Mouse (Mus musculus): ENCODE data around the gene Gm42372.

Gene Gm42372

GRCm38 (mm10) chr7:16982859-16983568 lies at the start of gene Gm42372:
Gm42372 (plus strand) TSS chr7:16983086.
- peak; percentile 90 for DNase-seq (ENCODE audit: low spot score)

- DNase-seq (ENCODE audit: low spot score), result no peak
These were observed 45.6 kb upstream of the Gm42372 start for GRCm38 (mm10) chr7:16937312-16937711.

GRCm38 (mm10) chr7:16938117-16938791 lies 44.6 kb upstream of the Gm42372 start:
- peak; percentile 78 for DNase-seq (ENCODE audit: low spot score)

GRCm38 (mm10) chr7:16940292-16940691 lies 42.6 kb upstream of the Gm42372 start:
- DNase-seq (ENCODE audit: low spot score), result peak; percentile 61

- no peak for DNase-seq (ENCODE audit: low spot score)
These were observed 40.0 kb upstream of the Gm42372 start for GRCm38 (mm10) chr7:16942861-16943260.

- DNase-seq (ENCODE audit: low spot score), result peak; percentile 87
These were observed 38.7 kb upstream of the Gm42372 start, which contains the start of gene Pnmal2 for GRCm38 (mm10) chr7:16944061-16944807. Pnmal2 (plus strand) TSS chr7:16944682.

GRCm38 (mm10) chr7:16944808-16945315 lies 38.0 kb upstream of the Gm42372 start:
- no peak for DNase-seq (ENCODE audit: low spot score)

GRCm38 (mm10) chr7:16945419-16945818 lies 37.5 kb upstream of the Gm42372 start:
- no peak for DNase-seq (ENCODE audit: low spot score)

- no peak for DNase-seq (ENCODE audit: low spot score)
These were observed 36.2 kb upstream of the Gm42372 start for GRCm38 (mm10) chr7:16946441-16947348.

GRCm38 (mm10) chr7:16947349-16947895 lies 35.5 kb upstream of the Gm42372 start:
- no peak for DNase-seq (ENCODE audit: low spot score)

GRCm38 (mm10) chr7:16947959-16948361 lies 34.9 kb upstream of the Gm42372 start:
- no peak for DNase-seq (ENCODE audit: low spot score)

- no peak for DNase-seq (ENCODE audit: low spot score)
These were observed 33.9 kb upstream of the Gm42372 start for GRCm38 (mm10) chr7:16948923-16949458.

GRCm38 (mm10) chr7:16949908-16950841 lies 32.7 kb upstream of the Gm42372 start:
- DNase-seq (ENCODE audit: low spot score), result peak; percentile 85

- peak; percentile 87 for DNase-seq (ENCODE audit: low spot score)
These were observed 31.8 kb upstream of the Gm42372 start for GRCm38 (mm10) chr7:16950861-16951635.

GRCm38 (mm10) chr7:16953776-16954175 lies 29.1 kb upstream of the Gm42372 start:
- peak; percentile 6 for DNase-seq (ENCODE audit: low spot score)

- DNase-seq (ENCODE audit: low spot score), result no peak
These were observed 27.2 kb upstream of the Gm42372 start for GRCm38 (mm10) chr7:16955712-16956111.

GRCm38 (mm10) chr7:16956410-16957265 lies 26.2 kb upstream of the Gm42372 start:
- DNase-seq (ENCODE audit: low spot score), result peak; percentile 75

Data from layer of hippocampus, adult 11-12 months (tissue).